Mouse (Mus musculus): ENCODE measurements around the gene Atxn1.

- TF ChIP-seq CTCF (IDR thresholded peaks at IDR 0.05; ENCODE audit: low read depth, low read length): peak; percentile 7; the same call in 1 of the 2 replicates
- no peak for TF ChIP-seq TAL1 (conservative IDR thresholded peaks at IDR 0.05; ENCODE audit: low read depth, low read length)
Observed at GRCm38 (mm10) chr13:45745851-45746773, 218.7 kb downstream of the Atxn1 start.
